Mouse (Mus musculus): ENCODE measurements around the gene Nrm.

Gene Nrm

GRCm38 (mm10) chr17:35861198-35861857 lies at the start of gene Nrm:
TSS of gene Nrm (plus strand) at chr17:35861318.
- DNase-seq, result peak; percentile 77

DNA sequence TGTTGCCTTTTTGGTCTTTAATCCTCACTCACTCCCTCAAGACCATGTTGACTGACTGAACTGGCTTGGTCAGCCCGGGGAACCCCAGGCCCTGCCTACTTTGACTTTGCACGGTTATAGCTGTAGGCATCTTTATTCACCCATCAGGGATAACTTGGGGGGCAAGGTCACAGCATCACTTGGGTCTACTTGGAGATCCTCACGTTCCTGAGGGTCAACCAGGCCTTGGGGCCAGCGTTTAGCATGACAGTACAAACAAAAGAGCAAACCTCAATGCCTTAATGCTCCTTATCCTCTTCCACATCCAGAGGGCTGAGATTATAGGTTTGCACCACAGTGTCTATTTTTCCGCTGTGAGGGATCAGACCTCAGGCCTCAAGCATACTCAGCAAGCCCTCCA lies 48.8 kb upstream of the Nrm start:
- DNase-seq, result no peak

DNA sequence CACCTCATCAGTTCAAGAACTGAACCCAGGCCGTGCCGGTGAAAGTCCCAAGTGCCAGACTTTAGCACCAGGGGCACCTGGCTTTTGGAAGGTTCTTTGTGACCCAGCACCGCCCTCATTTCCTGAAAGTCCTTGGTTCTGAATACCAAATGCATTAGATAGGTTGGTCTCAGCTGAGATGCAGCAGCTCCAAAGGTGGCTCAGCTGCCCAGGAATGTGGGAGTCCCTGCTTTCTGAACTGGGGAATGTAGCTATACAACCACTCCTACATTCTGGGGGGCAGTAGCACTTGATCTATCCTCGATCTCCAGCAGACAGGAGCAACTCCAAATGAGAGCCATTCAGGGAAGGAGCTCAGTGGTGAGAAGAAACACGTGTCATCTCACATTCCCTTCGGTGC lies 48.4 kb upstream of the Nrm start:
- no peak for DNase-seq

DNA sequence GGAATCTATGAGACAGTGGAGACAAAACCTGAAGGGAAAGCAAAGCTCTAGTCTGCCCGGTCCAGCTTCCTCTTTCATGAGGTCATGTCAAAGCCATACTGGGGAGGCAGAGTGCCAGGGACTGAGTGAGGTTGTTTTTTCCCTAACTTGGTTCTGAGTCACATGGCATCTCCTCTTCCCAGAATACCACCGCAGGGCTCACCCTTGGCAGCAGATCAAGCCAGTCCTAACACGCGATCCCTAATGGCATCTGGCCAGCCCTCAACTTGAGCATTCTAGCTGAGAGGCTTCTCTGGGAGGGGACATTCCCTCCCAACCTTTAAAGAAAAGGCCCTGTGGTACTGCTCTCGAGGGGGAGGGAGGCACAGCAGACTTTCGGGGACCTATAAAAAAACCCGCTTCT lies 47.9 kb upstream of the Nrm start:
- DNase-seq, result peak; percentile 26 to 35

GRCm38 (mm10) chr17:35813653-35814052 lies 47.5 kb upstream of the Nrm start:
- no peak for DNase-seq

DNA sequence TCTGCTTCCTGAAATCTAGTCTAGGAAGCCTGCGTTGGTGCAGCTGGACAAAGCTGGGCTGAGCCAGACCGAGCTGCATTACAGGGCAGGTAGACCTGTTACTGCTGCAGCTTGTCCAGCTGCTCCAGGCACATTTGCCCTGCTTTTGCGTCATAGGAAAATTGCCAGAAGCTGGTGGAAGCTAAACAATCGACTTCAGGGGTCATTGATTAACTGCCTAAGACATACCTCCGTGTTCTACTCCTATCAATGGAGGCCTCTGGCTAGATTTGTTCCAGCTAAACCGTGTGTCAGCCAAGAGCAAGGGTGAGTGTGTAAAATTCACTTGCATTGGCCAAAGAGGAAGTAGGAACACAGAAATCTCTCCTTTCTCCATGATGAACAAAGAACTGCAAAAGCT lies 46.4 kb upstream of the Nrm start:
- no peak for DNase-seq

DNA sequence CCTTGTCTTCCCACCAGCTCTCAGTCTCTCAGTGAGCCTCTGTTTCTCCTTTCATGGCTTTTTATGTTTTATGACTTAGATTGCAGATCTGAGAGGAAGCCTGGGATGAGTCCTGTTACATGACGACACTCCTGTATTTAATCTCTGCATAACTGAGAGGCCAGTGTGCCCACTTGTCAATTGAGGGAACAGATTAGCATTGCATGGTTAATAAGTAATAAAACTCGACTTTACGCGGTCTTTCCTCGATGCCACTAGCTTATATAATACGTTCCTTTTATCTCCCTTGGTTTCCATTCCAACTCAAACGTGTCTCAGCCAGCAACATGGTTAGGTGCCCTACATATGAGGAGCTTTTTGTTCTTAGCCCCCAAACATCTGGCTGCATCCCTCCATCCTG lies 45.3 kb upstream of the Nrm start:
- DNase-seq, result no peak

GRCm38 (mm10) chr17:35816686-35817085 lies 44.4 kb upstream of the Nrm start:
- no peak for DNase-seq

GRCm38 (mm10) chr17:35817226-35817625 lies 43.9 kb upstream of the Nrm start:
- no peak for DNase-seq

- DNase-seq, result no peak
These were observed 41.0 kb upstream of the Nrm start for GRCm38 (mm10) chr17:35820111-35820510.

GRCm38 (mm10) chr17:35821439-35822430 lies 39.4 kb upstream of the Nrm start, which contains the start of gene Ier3:
TSS of gene Ier3 (plus strand) at chr17:35821684.
- DNase-seq, result peak in 1 of 2 experiments; percentile 46

GRCm38 (mm10) chr17:35822564-35822963 lies 38.6 kb upstream of the Nrm start:
- DNase-seq, result peak in 1 of 2 experiments; percentile 20

DNA sequence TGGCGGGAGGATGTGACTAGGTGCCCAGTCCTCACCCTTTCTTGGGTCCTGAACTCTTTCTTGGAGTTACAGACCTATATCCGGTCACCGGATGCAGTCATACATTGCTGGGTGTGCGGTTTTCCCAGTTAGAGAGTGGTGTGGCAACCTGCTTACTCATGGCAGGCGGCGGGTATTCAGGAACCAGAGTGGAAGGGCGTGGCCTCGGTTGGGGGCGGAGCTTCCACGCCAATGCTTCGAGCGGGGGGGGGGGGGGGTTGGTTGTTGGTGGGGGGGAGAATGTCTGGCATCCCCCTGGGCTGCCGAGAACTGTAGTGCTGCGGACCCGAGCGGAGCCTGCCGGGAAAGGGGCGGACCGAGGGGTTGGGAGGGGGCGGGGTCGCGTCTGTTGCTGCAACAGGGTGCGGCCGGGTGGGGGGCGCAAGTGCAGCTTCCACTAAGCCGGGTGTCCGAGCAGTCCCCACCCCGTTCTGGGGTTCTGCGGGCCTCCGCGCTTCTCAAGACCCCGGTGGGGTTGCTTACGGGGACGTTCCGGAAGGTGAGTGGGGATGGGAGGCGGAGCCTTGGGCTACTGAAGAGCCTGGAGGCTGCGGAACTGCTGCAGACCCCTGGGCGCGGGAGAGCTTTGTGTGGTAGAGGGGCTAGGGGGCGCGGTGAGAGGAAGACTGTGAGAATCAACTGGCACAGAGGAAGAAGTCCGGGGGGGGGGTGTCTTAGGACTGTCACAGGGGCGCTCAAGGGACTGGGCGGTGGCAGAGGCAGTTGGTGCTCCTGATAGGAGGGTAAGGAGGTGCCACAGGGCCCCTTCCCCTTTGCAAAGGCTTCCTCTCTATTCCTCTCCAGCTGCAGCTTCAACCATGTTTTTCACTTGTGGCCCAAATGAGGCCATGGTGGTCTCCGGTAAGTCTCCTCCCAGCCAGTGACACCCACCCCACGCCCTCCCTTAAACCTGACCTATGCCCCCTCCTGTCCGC lies 37.9 kb upstream of the Nrm start, which contains the start of gene Flot1:
TSS of gene Flot1 (plus strand) at position 267 of the 974 bp plus-strand sequence.
- peak; percentile 62 to 75 for DNase-seq

GRCm38 (mm10) chr17:35824402-35824801 lies 36.7 kb upstream of the Nrm start:
- DNase-seq, result peak in 1 of 2 experiments; percentile 26

DNA sequence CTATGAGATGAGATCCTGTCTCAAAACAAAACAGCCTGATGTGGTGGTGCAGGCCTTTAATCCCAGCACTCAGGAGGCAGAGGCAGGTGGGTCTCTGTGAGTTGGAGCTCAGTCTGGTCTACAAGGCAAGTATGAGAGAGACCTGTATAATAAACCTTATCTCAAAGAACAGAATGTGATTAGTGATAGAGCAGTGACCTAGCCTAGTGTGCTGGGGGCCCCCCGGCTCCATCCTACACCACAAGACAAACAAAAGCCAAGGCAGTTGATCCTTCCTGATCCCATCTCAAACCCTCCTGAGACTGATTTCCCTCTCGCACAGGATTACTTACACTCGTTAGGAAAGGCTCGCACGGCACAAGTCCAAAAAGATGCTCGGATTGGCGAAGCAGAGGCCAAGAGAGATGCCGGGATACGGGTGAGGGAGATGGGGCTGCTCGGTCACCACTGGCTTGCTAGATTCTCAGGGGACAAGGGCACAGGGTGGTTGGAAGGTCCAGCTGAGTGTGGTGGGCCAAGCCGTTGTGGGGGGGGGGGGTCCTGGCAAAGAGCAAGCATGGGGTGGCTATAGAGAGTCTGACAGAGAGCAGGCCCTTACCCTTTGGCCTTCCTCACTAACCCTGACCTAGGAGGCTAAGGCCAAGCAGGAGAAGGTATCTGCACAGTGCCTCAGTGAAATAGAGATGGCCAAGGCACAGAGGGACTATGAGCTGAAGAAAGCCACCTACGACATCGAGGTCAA lies 35.8 kb upstream of the Nrm start:
- no peak for DNase-seq

- DNase-seq, result peak; percentile 85
These were observed 31.4 kb upstream of the Nrm start for GRCm38 (mm10) chr17:35829737-35830136.

GRCm38 (mm10) chr17:35832400-35833238 lies 28.5 kb upstream of the Nrm start:
- DNase-seq, result no peak

- no peak for DNase-seq
These were observed 27.8 kb upstream of the Nrm start for GRCm38 (mm10) chr17:35833239-35833751.

- no peak for DNase-seq
These were observed 27.2 kb upstream of the Nrm start for GRCm38 (mm10) chr17:35833894-35834293.

DNA sequence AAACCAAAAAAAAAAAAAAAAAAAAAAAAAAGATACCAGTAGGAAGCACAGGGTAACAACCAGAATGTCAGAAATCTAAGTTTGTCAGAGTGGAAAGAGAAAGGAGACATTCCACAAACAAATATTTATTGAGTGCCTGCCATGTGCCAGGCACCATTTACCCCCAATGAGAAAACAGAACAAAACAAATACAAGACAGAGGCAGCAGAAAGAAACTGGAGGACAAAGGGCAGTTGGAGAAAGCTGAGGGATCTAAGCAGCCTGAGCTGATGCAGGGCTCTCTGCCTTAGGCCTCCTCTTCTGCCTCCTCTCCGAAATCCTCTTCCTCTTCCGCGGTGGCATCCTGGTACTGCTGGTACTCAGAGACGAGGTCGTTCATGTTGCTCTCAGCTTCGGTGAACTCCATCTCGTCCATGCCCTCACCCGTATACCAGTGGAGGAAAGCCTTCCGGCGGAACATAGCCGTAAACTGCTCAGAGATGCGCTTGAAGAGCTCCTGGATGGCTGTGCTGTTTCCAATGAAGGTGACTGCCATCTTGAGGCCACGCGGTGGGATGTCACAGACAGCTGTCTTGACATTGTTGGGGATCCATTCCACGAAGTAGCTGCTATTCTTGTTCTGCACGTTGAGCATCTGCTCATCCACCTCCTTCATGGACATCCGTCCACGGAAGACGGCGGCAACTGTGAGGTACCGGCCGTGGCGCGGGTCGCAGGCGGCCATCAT lies 26.3 kb upstream of the Nrm start:
- peak in 1 of 2 experiments; percentile 18 for DNase-seq

Data from thymus, adult 18-20 months (tissue).